Mouse (Mus musculus) spleen, adult 2 months (tissue): Measurements from ENCODE around the gene Gins2.

Experiments
- CTCF ChIP-seq: fragments of 200-500 bp; IDR thresholded peaks from 2 replicates; pipeline ENCODE4 v1.5.1; 2011; ENCODE audit warnings: mild to moderate bottlenecking, inconsistent platforms; ENCODE audit not compliant: insufficient read depth, insufficient read length, insufficient replicate concordance; ENCODE audit errors: extremely low read depth
- POLR2A ChIP-seq: fragments of 200-500 bp; IDR thresholded peaks from 2 replicates; pipeline ENCODE4 v1.6.1; 2011; ENCODE audit warnings: low read depth, low read length, inconsistent platforms

- TF ChIP-seq POLR2A (no peak), CTCF (no peak)
These were observed 44.7 kb upstream of the Gins2 start for GRCm38 (mm10) chr8:120633665-120634271.
